Mouse (Mus musculus): ENCODE measurements around the gene Gpr45.
"Not testable (repeated sequence)": the region's sequence is repeated elsewhere in the genome, so short reads cannot be mapped to it uniquely, and the experiment has no call there.

Gene Gpr45

DNA sequence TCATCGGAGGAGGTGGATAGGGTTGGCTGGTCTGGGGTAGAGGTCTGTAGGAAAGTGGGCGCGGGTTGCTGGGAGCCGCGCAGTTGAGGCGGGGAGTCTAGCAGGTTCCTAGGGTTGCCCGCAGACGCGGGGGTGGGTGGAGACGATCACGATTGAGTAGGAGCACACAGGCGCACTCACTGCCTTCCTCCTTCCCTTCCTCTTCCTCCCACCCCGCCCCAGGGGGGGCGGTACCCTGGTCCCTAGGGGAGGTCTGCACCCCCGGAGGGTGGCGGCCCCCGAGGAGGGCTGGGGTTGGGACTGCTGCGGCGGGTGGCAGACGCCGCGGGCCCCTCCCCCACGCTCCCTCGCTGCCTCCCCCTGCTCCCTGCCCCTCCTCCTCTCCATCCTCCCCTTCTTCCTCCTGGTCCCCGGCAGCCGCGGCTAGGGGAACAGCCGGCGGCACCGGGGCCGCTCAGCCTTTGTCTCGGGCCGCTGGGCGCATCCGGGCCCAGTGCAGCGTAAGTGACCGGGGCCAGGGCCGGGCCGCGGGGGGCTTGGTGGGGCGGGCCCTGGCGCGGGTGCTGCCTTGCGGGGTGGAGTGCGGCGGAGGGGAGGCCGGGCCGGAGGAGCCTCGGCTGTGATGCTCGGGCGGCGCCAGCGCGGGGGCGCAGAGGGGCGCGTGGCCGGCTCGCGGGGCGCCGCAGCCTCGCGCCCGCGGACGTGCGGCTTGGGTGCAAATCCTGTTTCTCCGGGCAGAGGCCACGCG lies at the start of gene Gpr45:
Gene Gpr45 (plus strand): TSS at position 139 of the 748 bp plus-strand sequence.
- DNase-seq (ENCODE audit: low spot score) = no peak

DNA sequence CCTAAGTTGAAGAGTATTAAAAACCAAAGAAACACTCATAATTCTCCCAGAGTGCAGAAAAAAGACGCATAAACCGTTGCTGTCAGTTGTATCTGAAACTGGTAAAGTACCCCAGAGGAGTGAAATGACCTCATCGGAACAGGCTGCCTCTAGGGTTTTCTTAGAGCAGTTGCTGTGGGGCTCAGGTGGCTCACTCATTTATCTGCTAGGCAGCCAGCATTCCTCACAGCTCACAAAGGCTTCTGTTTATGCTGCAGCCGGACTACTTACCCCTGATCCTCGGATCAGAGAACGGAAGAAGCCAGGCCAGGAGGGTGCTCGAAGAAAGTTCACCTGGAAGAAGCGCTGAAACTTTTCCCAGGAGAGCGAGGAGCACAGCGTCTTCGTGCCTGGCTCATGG lies 47.5 kb upstream of the Gpr45 start:
- DNase-seq (ENCODE audit: low spot score) = no peak

GRCm38 (mm10) chr1:42906696-42907095 lies 46.0 kb upstream of the Gpr45 start:
- no peak for DNase-seq (ENCODE audit: low spot score)

- no peak for DNase-seq (ENCODE audit: low spot score)
Observed at GRCm38 (mm10) chr1:42907153-42907552, 45.5 kb upstream of the Gpr45 start.

- DNase-seq (ENCODE audit: low spot score) = no peak
Observed at GRCm38 (mm10) chr1:42915062-42915461, 37.6 kb upstream of the Gpr45 start.

GRCm38 (mm10) chr1:42916719-42917118 lies 36.0 kb upstream of the Gpr45 start:
- DNase-seq (ENCODE audit: low spot score) = no peak

- no peak for DNase-seq (ENCODE audit: low spot score)
Observed at GRCm38 (mm10) chr1:42917908-42918307, 34.8 kb upstream of the Gpr45 start.

DNA sequence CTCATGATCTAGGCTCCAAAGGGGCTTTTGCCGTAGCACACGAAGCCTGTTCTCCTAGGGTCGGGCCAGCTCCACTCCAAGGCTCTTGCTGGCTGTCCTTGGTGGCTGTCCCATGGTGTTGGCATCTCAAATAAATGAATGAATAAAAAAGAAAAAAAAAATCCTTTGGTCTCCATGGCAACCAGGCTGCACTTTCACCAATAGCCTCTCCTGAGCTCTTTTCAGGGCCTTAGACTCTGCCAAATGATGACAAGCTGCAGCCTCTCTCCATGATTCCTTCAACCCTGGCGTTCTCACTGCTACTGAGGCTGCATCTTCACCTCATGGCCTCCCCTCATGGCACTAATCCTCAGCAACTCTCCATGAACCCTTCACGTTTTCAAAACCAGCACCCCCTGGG lies 28.7 kb upstream of the Gpr45 start:
- DNase-seq (ENCODE audit: low spot score) = no peak

- no peak for DNase-seq (ENCODE audit: low spot score)
Observed at GRCm38 (mm10) chr1:42933613-42934012, 19.1 kb upstream of the Gpr45 start.

DNA sequence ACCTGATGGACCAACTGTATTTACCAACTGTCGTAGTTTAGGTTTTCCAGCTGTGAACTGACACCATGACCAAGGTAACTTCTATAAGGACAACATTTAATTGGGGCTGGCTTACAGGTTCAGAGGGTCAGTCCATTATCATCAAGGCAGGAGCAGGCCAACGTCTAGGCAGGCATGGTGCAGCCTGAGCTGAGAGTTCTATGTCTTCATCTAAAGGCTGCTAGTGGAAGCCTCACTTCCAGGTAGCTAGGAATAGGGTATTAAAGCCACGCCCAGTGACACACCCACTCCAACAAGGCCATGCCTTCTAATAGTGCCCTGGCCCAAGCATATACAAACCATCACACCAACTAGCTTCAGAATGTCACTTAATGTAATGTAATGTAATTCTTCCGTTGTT lies 4.2 kb upstream of the Gpr45 start:
- no peak for DNase-seq (ENCODE audit: low spot score)

GRCm38 (mm10) chr1:42953482-42953822 lies 780 bp downstream of the Gpr45 start:
- DNase-seq (ENCODE audit: low spot score) = no peak

DNA sequence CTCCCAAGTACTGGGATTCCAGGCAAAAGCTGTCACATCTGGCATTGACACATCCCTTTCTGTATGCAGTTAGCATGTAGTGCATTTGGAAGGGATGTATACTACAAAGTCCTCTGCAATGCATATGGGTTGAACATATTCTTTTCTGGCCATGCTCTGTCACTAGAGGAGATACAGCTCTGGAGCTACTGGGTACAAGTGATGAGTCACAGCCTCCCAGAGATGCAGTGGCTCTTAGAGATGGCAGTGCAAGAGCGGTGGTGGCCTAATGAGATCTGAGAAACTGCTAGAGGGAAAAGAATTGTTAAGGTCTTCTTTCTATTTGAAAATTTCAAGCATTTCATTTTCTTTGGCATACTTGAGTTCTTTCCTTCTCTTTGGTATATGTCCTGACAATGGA lies 4.2 kb downstream of the Gpr45 start:
- no peak for DNase-seq (ENCODE audit: low spot score)

- DNase-seq (ENCODE audit: low spot score) = no peak
Observed at GRCm38 (mm10) chr1:42983082-42983771, 30.6 kb downstream of the Gpr45 start.

DNA sequence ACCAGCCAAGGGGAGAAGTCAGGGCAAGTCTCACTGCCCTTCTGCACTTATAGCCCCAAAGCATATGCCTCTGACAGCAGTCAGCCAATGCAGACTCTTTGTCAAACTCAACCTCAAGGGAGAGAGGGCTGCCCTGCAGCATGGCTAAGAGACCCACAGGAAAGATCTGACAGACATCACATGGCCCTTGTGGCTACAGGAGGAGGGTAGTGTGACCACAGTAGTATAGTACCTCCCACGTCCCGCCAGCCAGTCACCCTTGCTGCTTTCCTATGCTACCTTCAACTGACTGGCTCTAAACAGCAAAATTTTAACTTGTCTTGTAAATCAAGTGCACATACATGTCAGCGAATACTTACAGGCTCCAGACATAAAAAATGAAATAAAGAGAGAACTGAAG lies 31.4 kb downstream of the Gpr45 start:
- no peak for DNase-seq (ENCODE audit: low spot score)

- DNase-seq (ENCODE audit: low spot score) = peak; percentile 0
Observed at GRCm38 (mm10) chr1:42988996-42989395, 36.3 kb downstream of the Gpr45 start.

DNA sequence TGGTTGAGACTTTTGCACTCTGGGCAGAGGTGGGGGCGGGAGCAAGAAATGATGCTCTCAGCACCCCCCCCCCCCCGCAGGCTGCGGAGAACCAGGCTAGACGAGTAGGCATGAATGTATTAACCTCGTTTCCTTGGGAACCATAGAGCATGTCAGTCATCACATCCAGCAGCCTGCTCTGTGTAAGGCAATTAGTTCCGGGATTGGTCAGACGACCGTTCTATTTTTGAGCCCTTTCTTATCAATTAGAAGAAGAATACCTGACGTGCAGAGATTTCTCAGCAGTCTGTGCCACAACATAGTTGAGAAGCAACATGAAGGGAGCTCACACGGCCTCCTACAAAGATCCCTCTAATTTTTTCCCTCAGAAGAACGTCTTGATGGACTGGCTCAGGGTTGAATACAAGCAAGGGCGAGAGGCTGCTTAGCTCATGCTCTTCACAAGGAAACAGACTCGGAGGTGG lies 53.4 kb downstream of the Gpr45 start:
- DNase-seq (ENCODE audit: low spot score) = no peak

DNA sequence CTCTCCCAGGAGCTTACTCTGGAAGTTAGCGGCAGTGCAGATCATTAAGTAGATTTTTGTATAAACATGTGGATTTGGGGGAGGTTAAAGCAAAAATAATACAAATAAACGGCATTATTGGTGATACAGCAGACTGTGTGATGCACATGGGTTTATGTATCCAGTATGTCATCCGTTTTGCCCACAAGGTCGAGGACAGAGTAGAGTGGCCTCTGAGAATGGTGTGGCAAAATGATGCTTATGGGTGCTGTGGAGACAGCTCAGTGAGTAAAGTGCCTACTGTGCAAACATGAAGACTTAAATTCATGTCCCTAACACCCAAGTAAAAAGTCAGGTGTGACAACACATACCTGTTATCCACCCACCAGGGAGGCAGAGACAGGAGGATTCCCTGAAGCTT lies 53.9 kb downstream of the Gpr45 start:
- no peak for DNase-seq (ENCODE audit: low spot score)

- DNase-seq (ENCODE audit: low spot score) = no peak
Observed at GRCm38 (mm10) chr1:43010461-43010860, 57.8 kb downstream of the Gpr45 start.

- DNase-seq (ENCODE audit: low spot score) = not testable (repeated sequence)
Observed at GRCm38 (mm10) chr1:43015153-43015685, 62.5 kb downstream of the Gpr45 start.

DNA sequence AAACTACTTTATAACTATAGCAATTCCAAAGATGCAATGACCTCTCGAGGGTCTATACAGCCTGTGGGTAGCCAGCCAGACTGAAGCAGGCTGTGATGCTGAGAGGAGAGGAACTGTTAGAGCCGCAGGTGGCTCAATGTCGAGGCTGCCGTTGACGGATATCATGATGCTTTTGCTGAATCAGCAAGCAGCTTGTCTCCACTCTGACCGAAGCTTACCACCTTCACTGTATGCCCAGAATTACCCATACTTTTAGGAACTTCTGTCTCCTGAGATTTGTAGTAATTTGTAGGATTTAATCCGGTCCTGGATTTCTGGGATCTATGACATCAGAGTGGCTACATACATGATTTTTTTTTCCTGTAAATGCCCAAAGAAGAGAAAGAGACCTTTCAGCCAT lies 83.3 kb downstream of the Gpr45 start:
- DNase-seq (ENCODE audit: low spot score) = no peak

DNA sequence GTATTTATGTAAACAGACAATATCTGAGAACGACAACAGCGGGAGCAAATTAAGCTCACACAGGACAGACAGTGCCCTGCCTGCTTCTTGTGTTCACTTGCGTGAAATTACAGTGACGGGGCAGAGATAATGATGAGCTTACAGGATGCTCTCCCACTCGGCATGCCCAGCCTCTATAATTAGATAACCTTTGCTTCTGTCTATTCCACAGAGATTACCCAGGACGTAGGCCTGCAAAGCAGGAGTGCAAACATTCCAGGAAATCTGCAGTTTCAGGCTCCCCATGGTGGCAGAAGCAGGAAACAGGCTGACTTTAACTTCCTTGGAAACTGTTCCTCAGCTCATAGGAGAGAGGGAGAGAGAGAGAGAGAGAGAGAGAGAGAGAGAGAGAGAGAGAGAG lies 89.6 kb downstream of the Gpr45 start:
- no peak for DNase-seq (ENCODE audit: low spot score)

DNA sequence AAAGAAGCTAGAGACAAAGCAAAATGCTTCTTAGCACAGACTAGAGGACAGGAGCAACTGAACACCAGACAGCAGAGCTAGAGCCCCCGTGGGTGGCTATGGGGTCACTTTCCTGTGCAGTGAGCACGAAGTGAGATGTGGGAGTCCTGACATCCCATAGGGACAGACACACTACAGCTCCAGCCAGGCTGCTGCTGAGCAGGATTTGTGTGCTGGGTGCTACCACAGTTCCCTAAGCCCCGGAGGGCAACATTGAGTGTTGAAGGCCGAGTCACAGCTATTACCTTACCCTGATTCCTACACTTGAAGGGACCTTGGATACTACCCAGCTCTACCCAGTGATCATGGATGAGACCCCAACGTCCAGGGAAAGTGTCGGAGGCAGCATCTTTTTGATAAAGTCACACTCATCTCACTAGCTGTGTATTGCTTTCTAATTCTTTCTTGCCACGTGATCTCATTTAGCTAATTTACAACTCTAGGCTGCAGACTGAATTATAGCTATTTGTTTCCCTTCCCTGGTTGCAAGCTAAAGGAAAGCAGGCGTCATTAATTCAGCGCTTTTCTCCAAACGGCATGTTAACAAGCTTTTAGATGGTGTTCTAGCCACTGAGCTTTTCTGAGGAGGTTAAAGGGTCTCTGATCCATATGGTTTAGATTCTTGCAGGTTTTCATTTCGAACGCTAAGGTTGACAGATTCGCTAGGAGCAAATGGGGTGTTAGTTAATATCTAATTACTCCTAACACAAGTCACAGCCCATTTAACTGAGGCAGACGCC lies 92.7 kb downstream of the Gpr45 start:
- no peak for DNase-seq (ENCODE audit: low spot score)

- DNase-seq (ENCODE audit: low spot score) = no peak
Observed at GRCm38 (mm10) chr1:43046990-43047389, 94.3 kb downstream of the Gpr45 start.
